Mouse (Mus musculus): ENCODE measurements around the gene Aars2. TPM values are rescaled to one million over a fixed set of nuclear protein-coding genes. Genes with fewer than 3 reads are reported as not detected.

Gene Aars2
- polyA plus RNA-seq (2012; rRNA removed): 4.3 and 4.8 TPM in 2 replicates

DNA sequence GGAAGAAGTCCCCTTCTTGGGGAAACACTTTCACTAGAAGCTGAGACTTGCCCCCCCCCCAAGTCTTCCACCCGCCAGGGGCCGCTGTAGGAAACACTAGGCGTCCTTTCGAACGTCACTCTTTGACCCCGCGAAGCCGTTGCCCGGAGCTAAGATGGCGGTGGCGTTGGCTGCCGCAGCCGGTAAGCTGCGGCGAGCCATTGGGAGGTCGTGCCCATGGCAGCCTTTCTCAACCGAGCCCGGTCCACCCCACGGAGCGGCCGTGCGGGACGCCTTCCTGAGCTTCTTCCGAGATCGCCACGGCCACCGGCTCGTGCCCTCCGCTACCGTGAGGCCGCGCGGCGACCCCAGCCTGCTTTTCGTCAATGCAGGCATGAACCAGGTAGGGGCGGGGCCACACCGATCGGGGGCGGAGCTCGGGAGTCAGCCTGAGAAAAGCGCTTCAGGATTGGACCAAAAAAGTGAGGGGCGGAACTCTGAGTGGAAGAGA, at the start of gene Aars2:
Aars2 (plus strand) TSS at position 142 of the 490 bp plus-strand sequence.

GRCm38 (mm10) chr17:45474669-45475465, 31.8 kb upstream of the Aars2 start, which contains the start of gene Spats1:
Gene Spats1, minus strand, starts transcription at chr17:45475415.

GRCm38 (mm10) chr17:45523263-45523662, 16.6 kb downstream of the Aars2 start, which contains the start of gene Tcte1:
Gene Tcte1, plus strand, starts transcription at chr17:45523434.

GRCm38 (mm10) chr17:45549617-45550181, 43.1 kb downstream of the Aars2 start, which contains the start of gene Tmem151b:
Gene Tmem151b, minus strand, starts transcription at chr17:45549677.

GRCm38 (mm10) chr17:45555452-45556106, 48.9 kb downstream of the Aars2 start, which contains the start of gene Nfkbie:
Gene Nfkbie, plus strand, starts transcription at chr17:45555703.

GRCm38 (mm10) chr17:45563655-45564530, 57.3 kb downstream of the Aars2 start, which contains the start of gene Slc35b2:
Gene Slc35b2, plus strand, starts transcription at chr17:45563874.

Other genes starting within 250 kb of the Aars2 start
- 9.8 and 10.2 TPM in 2 replicates for gene Cdc5l, start 73.1 kb upstream of the Aars2 start, polyA plus RNA-seq (2012; rRNA removed)
- gene Spats1, start 31.4 kb upstream of the Aars2 start, polyA plus RNA-seq (2012; rRNA removed): 0.02 and 0.05 TPM in 2 replicates
- not detected in 2 replicates for gene Tcte1, start 16.6 kb downstream of the Aars2 start, polyA plus RNA-seq (2012; rRNA removed)
- 0.05 and 0.06 TPM in 2 replicates for gene Tmem151b, start 42.8 kb downstream of the Aars2 start, polyA plus RNA-seq (2012; rRNA removed)
- 1.3 and 1.5 TPM in 2 replicates for gene Nfkbie, start 48.9 kb downstream of the Aars2 start, polyA plus RNA-seq (2012; rRNA removed)
- 31.5 and 37.2 TPM in 2 replicates for gene Slc35b2, start 57.0 kb downstream of the Aars2 start, polyA plus RNA-seq (2012; rRNA removed)
- 295 and 345 TPM in 2 replicates for gene Hsp90ab1, start 66.4 kb downstream of the Aars2 start, polyA plus RNA-seq (2012; rRNA removed)
- 83.5 and 91.9 TPM in 2 replicates for gene Slc29a1, start 92.8 kb downstream of the Aars2 start, polyA plus RNA-seq (2012; rRNA removed)
- gene Mymx, start 95.3 kb downstream of the Aars2 start, polyA plus RNA-seq (2012; rRNA removed): not detected in 2 replicates
- gene Capn11, start 152.5 kb downstream of the Aars2 start, polyA plus RNA-seq (2012; rRNA removed): 0.03 TPM in 1 of 2 replicates, not detected in the other
- 53.5 and 59.7 TPM in 2 replicates for gene Mrpl14, start 179.5 kb downstream of the Aars2 start, polyA plus RNA-seq (2012; rRNA removed)
- 13.3 and 15.1 TPM in 2 replicates for gene Tmem63b, start 180.1 kb downstream of the Aars2 start, polyA plus RNA-seq (2012; rRNA removed)
- 0.09 TPM in 1 of 2 replicates, not detected in the other for gene 1600014C23Rik, start 227.0 kb downstream of the Aars2 start, polyA plus RNA-seq (2012; rRNA removed)

Measured in liver, embryonic 18 days (tissue).